In the genomic region with DNA sequence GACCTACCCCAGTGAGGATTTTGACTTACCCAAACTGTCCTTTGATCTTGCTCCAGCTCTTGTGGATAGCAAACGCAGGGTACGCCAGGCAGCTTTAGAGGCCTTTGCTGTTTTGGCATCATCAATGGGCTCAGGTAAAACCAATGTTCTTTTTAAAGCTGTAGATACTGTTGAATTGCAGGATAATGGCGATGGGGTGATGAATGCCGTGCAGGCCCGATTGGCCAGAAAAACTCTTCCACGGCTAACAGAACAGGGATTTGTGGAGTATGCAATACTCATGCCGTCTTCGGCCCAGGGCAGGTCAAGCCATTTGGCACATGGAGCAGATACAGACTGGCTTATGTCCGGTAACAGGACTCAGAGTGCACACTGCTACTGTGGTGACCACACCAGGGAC, we compare ENCODE assay signal across 8 mouse cellular contexts. TPM values are rescaled to one million over a fixed set of nuclear protein-coding genes. Genes with fewer than 3 reads are reported as not detected.
A peak's percentile ranks its signal among the peaks of the same experiment; 100 is the strongest.
DNase-seq lines count a peak whose midpoint lies in the region; ATAC-seq lines count a peak whose summit lies in the region.

No protein-coding gene starts in this region.

- no peaks in the 10 kb centered on the region for H3K36me3 ChIP-seq in limb, embryonic 12.5 days
- H3K36me3 ChIP-seq in midbrain, embryonic 16.5 days (ENCODE audit: control insufficient read depth, insufficient read depth, low read length), result no peaks in the 10 kb centered on the region

- ATAC-seq in limb, embryonic 12.5 days (ENCODE audit: insufficient number of reproducible peaks, insufficient read depth, low FRiP score, low TSS enrichment, low read depth), result no peak
- ATAC-seq in midbrain, embryonic 16.5 days, result no peak
- no peak for ATAC-seq in frontal cortex, adult (ENCODE audit: low TSS enrichment)

- H3K4me1 ChIP-seq in limb, embryonic 12.5 days (replicated peaks), result peaks cover 36% of the 10 kb centered on the region
- H3K4me1 ChIP-seq in midbrain, embryonic 16.5 days (ENCODE audit: control insufficient read depth, insufficient read depth, low read length), result peaks cover 52% of the 10 kb centered on the region

- intact Hi-C loops in heart, postnatal 14 days (cut with DNase I), result loop anchor here (2.0 to 5.0 kb wide), 4 partner anchors 49 to 205 kb away; a partner anchor contains a TSS

- peak overlapping the region; percentile 86 for H3K9ac ChIP-seq in limb, embryonic 12.5 days (replicated peaks)
- peak overlapping the region; percentile 85 for H3K9ac ChIP-seq in midbrain, embryonic 16.5 days (ENCODE audit: low read depth, low read length)

- 4% methylated on average over 9 of the region's 9 CpGs for WGBS in limb, embryonic 12.5 days
- 1% methylated on average over 9 of the region's 9 CpGs for WGBS in midbrain, embryonic 16.5 days

- DNase-seq in urinary bladder, adult 2 months (ENCODE audit: low spot score), result peak; percentile 20
- DNase-seq in urinary bladder, postnatal 25 days (ENCODE audit: low spot score), result no peak
- peak; percentile 10 for DNase-seq in embryo, embryonic 10.5 days (ENCODE audit: low spot score)
- DNase-seq in heart, postnatal 14 days, result peak; percentile 5 to 10
- no peak for DNase-seq in spleen, adult 12 weeks (ENCODE audit: low spot score)

- no peak overlapping the region for H3K27ac ChIP-seq in limb, embryonic 12.5 days
- no peak overlapping the region for H3K27ac ChIP-seq in midbrain, embryonic 16.5 days (ENCODE audit: low read length)

- H3K9me3 ChIP-seq in limb, embryonic 12.5 days, result no peaks in the 10 kb centered on the region
- no peaks in the 10 kb centered on the region for H3K9me3 ChIP-seq in midbrain, embryonic 16.5 days (replicated peaks; ENCODE audit: control insufficient read depth, low read length, poor library complexity, severe bottlenecking)

- H3K4me2 ChIP-seq in limb, embryonic 12.5 days, result peak overlapping the region; percentile 98
- H3K4me2 ChIP-seq in midbrain, embryonic 16.5 days (ENCODE audit: low read length), result peak overlapping the region; percentile 100

- no peaks in the 10 kb centered on the region for H3K27me3 ChIP-seq in limb, embryonic 12.5 days
- H3K27me3 ChIP-seq in midbrain, embryonic 16.5 days (ENCODE audit: control insufficient read depth, insufficient read depth, low read depth, low read length), result no peaks in the 10 kb centered on the region

- H3K4me3 ChIP-seq in limb, embryonic 12.5 days (replicated peaks), result peak overlapping the region; percentile 85
- peak overlapping the region; percentile 86 for H3K4me3 ChIP-seq in midbrain, embryonic 16.5 days (ENCODE audit: low read depth, low read length)

RNA-seq across cellular contexts. Expression of a gene that starts 1.9 kb away (rescaled TPM):
- 14.6 and 15.1 TPM in 2 replicates for polyA plus RNA-seq in urinary bladder, adult 2 months (2012; rRNA removed)
- 10 to 100 TPM; 16.1 to 19.2 TPM for total RNA-seq in heart, postnatal 14 days (2021)
- 29.6 and 31.0 TPM in 2 replicates for polyA plus RNA-seq in limb, embryonic 12.5 days (2016; fragmentation: Nextera tagmentation; extraction: Ambion mirVana)
- polyA plus RNA-seq in midbrain, embryonic 16.5 days (2015; fragmentation: Nextera tagmentation; extraction: Ambion mirVana), result 24.0 and 24.5 TPM in 2 replicates

RNA-seq across cellular contexts. Expression of a gene that starts 2.1 kb away (rescaled TPM):
- 5.7 and 6.2 TPM in 2 replicates for polyA plus RNA-seq in urinary bladder, adult 2 months (2012; rRNA removed)
- total RNA-seq in heart, postnatal 14 days (2021), result 10 to 100 TPM; 14.9 to 15.9 TPM
- polyA plus RNA-seq in limb, embryonic 12.5 days (2016; fragmentation: Nextera tagmentation; extraction: Ambion mirVana), result 9.9 and 10.8 TPM in 2 replicates
- polyA plus RNA-seq in midbrain, embryonic 16.5 days (2015; fragmentation: Nextera tagmentation; extraction: Ambion mirVana), result 24.2 and 26.1 TPM in 2 replicates

RNA-seq across cellular contexts. Expression of a gene that starts 49.8 kb away (rescaled TPM):
- polyA plus RNA-seq in urinary bladder, adult 2 months (2012; rRNA removed), result 4.5 and 7.6 TPM in 2 replicates
- total RNA-seq in heart, postnatal 14 days (2021), result 1 to 10 TPM; 3.3 to 4.3 TPM
- polyA plus RNA-seq in limb, embryonic 12.5 days (2016; fragmentation: Nextera tagmentation; extraction: Ambion mirVana), result 3.8 and 4.9 TPM in 2 replicates
- polyA plus RNA-seq in midbrain, embryonic 16.5 days (2015; fragmentation: Nextera tagmentation; extraction: Ambion mirVana), result 2.3 and 2.5 TPM in 2 replicates

Comparison
In these comparisons a context has a peak if more than half of its experiments do, and no peak if none do; other contexts are left out.
1. DNase-seq: peak in urinary bladder, adult 2 months (single experiment), embryo, embryonic 10.5 days (single experiment) and heart, postnatal 14 days (2 of 2); none in urinary bladder, postnatal 25 days (single experiment) and spleen, adult 12 weeks (single experiment).